Mouse (Mus musculus) layer of hippocampus, adult 9-11 months (tissue): ENCODE measurements around the gene Gm28372.
"Not testable (repeated sequence)": the region's sequence is repeated elsewhere in the genome, so short reads cannot be mapped to it uniquely, and the experiment has no call there.

ENCODE experiments used
- DNase-seq: peaks from one replicate; pipeline ENCODE4 v3.0.0; 2022

Gm28372 gene

GRCm38 (mm10) chr2:130404939-130405338 lies at the start of gene Gm28372, which contains the start of gene 1700020A23Rik:
TSS of gene Gm28372 (plus strand) at chr2:130405239.
TSS of gene 1700020A23Rik (plus strand) at chr2:130405259.
- no peak for DNase-seq

- DNase-seq = no peak
Observed at GRCm38 (mm10) chr2:130357551-130357950, 47.5 kb upstream of the Gm28372 start.

- no peak for DNase-seq
Observed at GRCm38 (mm10) chr2:130358852-130359251, 46.2 kb upstream of the Gm28372 start.

- peak; percentile 25 for DNase-seq
Observed at GRCm38 (mm10) chr2:130362511-130363026, 42.5 kb upstream of the Gm28372 start.

GRCm38 (mm10) chr2:130365211-130366094 lies 39.6 kb upstream of the Gm28372 start:
- DNase-seq = no peak

GRCm38 (mm10) chr2:130367386-130367785 lies 37.7 kb upstream of the Gm28372 start:
- no peak for DNase-seq

GRCm38 (mm10) chr2:130373026-130373425 lies 32.0 kb upstream of the Gm28372 start:
- not testable (repeated sequence) for DNase-seq

GRCm38 (mm10) chr2:130374951-130375350 lies 30.1 kb upstream of the Gm28372 start:
- no peak for DNase-seq

GRCm38 (mm10) chr2:130383205-130383604 lies 21.8 kb upstream of the Gm28372 start:
- DNase-seq = no peak

- no peak for DNase-seq
Observed at GRCm38 (mm10) chr2:130383895-130384294, 21.1 kb upstream of the Gm28372 start.

GRCm38 (mm10) chr2:130386212-130386611 lies 18.8 kb upstream of the Gm28372 start:
- no peak for DNase-seq

GRCm38 (mm10) chr2:130388796-130389195 lies 16.2 kb upstream of the Gm28372 start:
- no peak for DNase-seq

- DNase-seq = no peak
Observed at GRCm38 (mm10) chr2:130390993-130391625, 13.9 kb upstream of the Gm28372 start.

GRCm38 (mm10) chr2:130392836-130393235 lies 12.2 kb upstream of the Gm28372 start:
- no peak for DNase-seq

GRCm38 (mm10) chr2:130395696-130396095 lies 9.3 kb upstream of the Gm28372 start:
- no peak for DNase-seq

GRCm38 (mm10) chr2:130397186-130397985 lies 7.7 kb upstream of the Gm28372 start, which contains the start of gene Cpxm1:
TSS of gene Cpxm1 (minus strand) at chr2:130397574.
- no peak for DNase-seq

- no peak for DNase-seq
Observed at GRCm38 (mm10) chr2:130398091-130398490, 6.9 kb upstream of the Gm28372 start.

- no peak for DNase-seq
Observed at GRCm38 (mm10) chr2:130400046-130400445, 5.0 kb upstream of the Gm28372 start.

- no peak for DNase-seq
Observed at GRCm38 (mm10) chr2:130401891-130402290, 3.1 kb upstream of the Gm28372 start.

- no peak for DNase-seq
Observed at GRCm38 (mm10) chr2:130406178-130406577, 1.1 kb downstream of the Gm28372 start, which contains the start of gene Tmem239. TSS of gene Tmem239 (plus strand) at chr2:130406478.

- no peak for DNase-seq
Observed at GRCm38 (mm10) chr2:130408194-130408593, 3.2 kb downstream of the Gm28372 start.
